Mouse (Mus musculus): ENCODE measurements around the gene Dock11. TPM values are rescaled to one million over a fixed set of nuclear protein-coding genes. Genes with fewer than 3 reads are reported as not detected.
A peak's percentile ranks its signal among the peaks of the same experiment; 100 is the strongest.

Gene Dock11
- polyA plus RNA-seq, 2 experiments: 17.9 to 24.4 TPM

GRCm38 (mm10) chrX:36025651-36026050 is 137.0 kb downstream of the Dock11 start:
- H3K4me2 ChIP-seq (replicated peaks; ENCODE audit: low read depth, low read length, severe bottlenecking): no peak overlapping the region
- no peaks in the 10 kb centered on the region for H3K9me3 ChIP-seq (ENCODE audit: control insufficient read depth, low read length)
- 81% methylated on average over 17 of the region's 17 CpGs for WGBS
- no peak overlapping the region for H3K9ac ChIP-seq (ENCODE audit: low read depth, low read length, severe bottlenecking)
- no peak overlapping the region for H3K4me3 ChIP-seq (replicated peaks; ENCODE audit: low read length)
- no peaks in the 10 kb centered on the region for H3K27me3 ChIP-seq (ENCODE audit: control insufficient read depth, insufficient read depth, low read length)
- no peak overlapping the region for H3K27ac ChIP-seq (replicated peaks; ENCODE audit: low read depth, low read length)
- 0 out of 2 replicates have a peak, but pooled peaks cover 3% of the 10 kb centered on the region for H3K36me3 ChIP-seq (ENCODE audit: control insufficient read depth, insufficient read depth, low read length)
- no peak for ATAC-seq (ENCODE audit: low FRiP score, low read depth)
- no peak for TF ChIP-seq POLR2A (IDR thresholded peaks at IDR 0.05; ENCODE audit: borderline replicate concordance, extremely low read depth, insufficient read depth, insufficient read length)
- H3K4me1 ChIP-seq (ENCODE audit: control insufficient read depth, insufficient read depth, low read length): no peaks in the 10 kb centered on the region
- DNase-seq (ENCODE audit: low spot score): no peak

- H3K4me2 ChIP-seq (replicated peaks; ENCODE audit: low read depth, low read length, severe bottlenecking): no peak overlapping the region
- no peak for DNase-seq (ENCODE audit: low spot score)
- no peaks in the 10 kb centered on the region for H3K4me1 ChIP-seq (ENCODE audit: control insufficient read depth, insufficient read depth, low read length)
- H3K4me3 ChIP-seq (replicated peaks; ENCODE audit: low read length): no peak overlapping the region
- H3K36me3 ChIP-seq (ENCODE audit: control insufficient read depth, insufficient read depth, low read length): peaks cover 3% of the 10 kb centered on the region; the same call in 1 of the 2 replicates
- no peaks in the 10 kb centered on the region for H3K9me3 ChIP-seq (ENCODE audit: control insufficient read depth, low read length)
- no peak overlapping the region for H3K9ac ChIP-seq (ENCODE audit: low read depth, low read length, severe bottlenecking)
- no peak for ATAC-seq (ENCODE audit: low FRiP score, low read depth)
- WGBS: 74% methylated on average over 5 of the region's 5 CpGs
- TF ChIP-seq POLR2A (IDR thresholded peaks at IDR 0.05; ENCODE audit: borderline replicate concordance, extremely low read depth, insufficient read depth, insufficient read length): no peak
- H3K27ac ChIP-seq (replicated peaks; ENCODE audit: low read depth, low read length): no peak overlapping the region
- no peaks in the 10 kb centered on the region for H3K27me3 ChIP-seq (ENCODE audit: control insufficient read depth, insufficient read depth, low read length)
Observed at GRCm38 (mm10) chrX:36031113-36031512, 142.5 kb downstream of the Dock11 start.

GRCm38 (mm10) chrX:36034045-36034444 is 145.4 kb downstream of the Dock11 start:
- WGBS: 84% methylated on average over 8 of the region's 8 CpGs
- Histone ChIP-seq H3K27ac (replicated peaks; ENCODE audit: low read depth, low read length) (no peak overlapping the region), H3K4me1 (ENCODE audit: control insufficient read depth, insufficient read depth, low read length) (no peaks in the 10 kb centered on the region), H3K9ac (ENCODE audit: low read depth, low read length, severe bottlenecking) (no peak overlapping the region), H3K36me3 (ENCODE audit: control insufficient read depth, insufficient read depth, low read length) (peaks cover 2% of the 10 kb centered on the region; the same call in 1 of the 2 replicates), H3K4me3 (replicated peaks; ENCODE audit: low read length) (no peak overlapping the region), H3K27me3 (ENCODE audit: control insufficient read depth, insufficient read depth, low read length) (no peaks in the 10 kb centered on the region), H3K4me2 (replicated peaks; ENCODE audit: low read depth, low read length, severe bottlenecking) (no peak overlapping the region), H3K9me3 (ENCODE audit: control insufficient read depth, low read length) (no peaks in the 10 kb centered on the region)
- TF ChIP-seq POLR2A (IDR thresholded peaks at IDR 0.05; ENCODE audit: borderline replicate concordance, extremely low read depth, insufficient read depth, insufficient read length): no peak
- ATAC-seq (ENCODE audit: low FRiP score, low read depth) (no peak), DNase-seq (ENCODE audit: low spot score) (no peak)

- Histone ChIP-seq H3K36me3 (ENCODE audit: control insufficient read depth, insufficient read depth, low read length) (no peaks in the 10 kb centered on the region), H3K4me3 (replicated peaks; ENCODE audit: low read length) (no peak overlapping the region), H3K9me3 (ENCODE audit: control insufficient read depth, low read length) (no peaks in the 10 kb centered on the region), H3K4me2 (replicated peaks; ENCODE audit: low read depth, low read length, severe bottlenecking) (no peak overlapping the region), H3K27me3 (ENCODE audit: control insufficient read depth, insufficient read depth, low read length) (no peaks in the 10 kb centered on the region), H3K9ac (ENCODE audit: low read depth, low read length, severe bottlenecking) (no peak overlapping the region), H3K4me1 (ENCODE audit: control insufficient read depth, insufficient read depth, low read length) (no peaks in the 10 kb centered on the region), H3K27ac (replicated peaks; ENCODE audit: low read depth, low read length) (no peak overlapping the region)
- 66% methylated on average over 4 of the region's 4 CpGs for WGBS
- no peak for ATAC-seq (ENCODE audit: low FRiP score, low read depth)
- no peak for TF ChIP-seq POLR2A (IDR thresholded peaks at IDR 0.05; ENCODE audit: borderline replicate concordance, extremely low read depth, insufficient read depth, insufficient read length)
- DNase-seq (ENCODE audit: low spot score): no peak
Observed at GRCm38 (mm10) chrX:36045731-36046130, 157.1 kb downstream of the Dock11 start.

- no peaks in the 10 kb centered on the region for H3K9me3 ChIP-seq (ENCODE audit: control insufficient read depth, low read length)
- H3K27me3 ChIP-seq (ENCODE audit: control insufficient read depth, insufficient read depth, low read length): no peaks in the 10 kb centered on the region
- no peak overlapping the region for H3K9ac ChIP-seq (ENCODE audit: low read depth, low read length, severe bottlenecking)
- WGBS: 57% methylated on average over 1 of the region's 1 CpGs
- no peak overlapping the region for H3K27ac ChIP-seq (replicated peaks; ENCODE audit: low read depth, low read length)
- no peak overlapping the region for H3K4me3 ChIP-seq (replicated peaks; ENCODE audit: low read length)
- TF ChIP-seq POLR2A (IDR thresholded peaks at IDR 0.05; ENCODE audit: borderline replicate concordance, extremely low read depth, insufficient read depth, insufficient read length): no peak
- no peak overlapping the region for H3K4me2 ChIP-seq (replicated peaks; ENCODE audit: low read depth, low read length, severe bottlenecking)
- DNase-seq (ENCODE audit: low spot score) (peak; percentile 64), ATAC-seq (ENCODE audit: low FRiP score, low read depth) (no peak)
- no peaks in the 10 kb centered on the region for H3K4me1 ChIP-seq (ENCODE audit: control insufficient read depth, insufficient read depth, low read length)
- H3K36me3 ChIP-seq (ENCODE audit: control insufficient read depth, insufficient read depth, low read length): no peaks in the 10 kb centered on the region
Observed at GRCm38 (mm10) chrX:36047451-36047850, 158.8 kb downstream of the Dock11 start.

GRCm38 (mm10) chrX:36050312-36050711 is 161.7 kb downstream of the Dock11 start:
- ATAC-seq (ENCODE audit: low FRiP score, low read depth) (no peak), DNase-seq (ENCODE audit: low spot score) (no peak)
- Histone ChIP-seq H3K9ac (ENCODE audit: low read depth, low read length, severe bottlenecking) (no peak overlapping the region), H3K36me3 (ENCODE audit: control insufficient read depth, insufficient read depth, low read length) (no peaks in the 10 kb centered on the region), H3K27ac (replicated peaks; ENCODE audit: low read depth, low read length) (no peak overlapping the region), H3K4me1 (ENCODE audit: control insufficient read depth, insufficient read depth, low read length) (no peaks in the 10 kb centered on the region), H3K4me3 (replicated peaks; ENCODE audit: low read length) (no peak overlapping the region), H3K27me3 (ENCODE audit: control insufficient read depth, insufficient read depth, low read length) (no peaks in the 10 kb centered on the region), H3K4me2 (replicated peaks; ENCODE audit: low read depth, low read length, severe bottlenecking) (no peak overlapping the region), H3K9me3 (ENCODE audit: control insufficient read depth, low read length) (no peaks in the 10 kb centered on the region)
- TF ChIP-seq POLR2A (IDR thresholded peaks at IDR 0.05; ENCODE audit: borderline replicate concordance, extremely low read depth, insufficient read depth, insufficient read length): no peak

All from limb, embryonic 14.5 days (tissue).